Mouse (Mus musculus) kidney, postnatal 10 days (tissue): Measurements from ENCODE around the gene 2010005H15Rik.
"Not testable (repeated sequence)": the region's sequence is repeated elsewhere in the genome, so short reads cannot be mapped to it uniquely, and the experiment has no call there.

Experiments used
- DNase-seq: peaks from one replicate; pipeline ENCODE4 v3.0.0; 2021; ENCODE audit warnings: mixed read lengths

Gene 2010005H15Rik

GRCm38 (mm10) chr16:36221168-36221567 is at the start of gene 2010005H15Rik:
Gene 2010005H15Rik, plus strand, starts transcription at chr16:36221468.
- DNase-seq: not testable (repeated sequence)

GRCm38 (mm10) chr16:36176108-36176507 is 45.2 kb upstream of the 2010005H15Rik start:
- DNase-seq: no peak

- no peak for DNase-seq
Observed at GRCm38 (mm10) chr16:36179910-36180309, 41.4 kb upstream of the 2010005H15Rik start.

- not testable (repeated sequence) for DNase-seq
Observed at GRCm38 (mm10) chr16:36183912-36184311, 37.4 kb upstream of the 2010005H15Rik start, which contains the start of gene Gm5483. Gene Gm5483, plus strand, starts transcription at chr16:36184212.

- no peak for DNase-seq
Observed at GRCm38 (mm10) chr16:36199226-36199625, 22.0 kb upstream of the 2010005H15Rik start.

GRCm38 (mm10) chr16:36203846-36204245 is 17.4 kb upstream of the 2010005H15Rik start:
- peak; percentile 61 for DNase-seq

GRCm38 (mm10) chr16:36205684-36206083 is 15.6 kb upstream of the 2010005H15Rik start:
- not testable (repeated sequence) for DNase-seq

- no peak for DNase-seq
Observed at GRCm38 (mm10) chr16:36209967-36210453, 11.3 kb upstream of the 2010005H15Rik start, which contains the start of gene Gm5416. Gene Gm5416, plus strand, starts transcription at chr16:36210403.

GRCm38 (mm10) chr16:36260585-36260984 is 39.3 kb downstream of the 2010005H15Rik start:
- DNase-seq: not testable (repeated sequence)

- DNase-seq: not testable (repeated sequence)
Observed at GRCm38 (mm10) chr16:36276796-36277195, 55.5 kb downstream of the 2010005H15Rik start, which contains the start of gene Stfa1. Gene Stfa1, plus strand, starts transcription at chr16:36276951.

- no peak for DNase-seq
Observed at GRCm38 (mm10) chr16:36289140-36289539, 67.9 kb downstream of the 2010005H15Rik start.
